Mouse (Mus musculus) MEL (cell line): ENCODE results near the gene Cacng2. TPM values are rescaled to one million over a fixed set of nuclear protein-coding genes. Genes with fewer than 3 reads are reported as not detected.
A peak's percentile ranks its signal among the peaks of the same experiment; 100 is the strongest.

Experiments used
- DNase-seq: peaks from one replicate; pipeline ENCODE4 v3.0.0; 2011; ENCODE audit warnings: low read depth, low spot score
- H3K27ac ChIP-seq: 2 replicates; pipeline ENCODE4 v1.5.1; 2012; ENCODE audit warnings: low read depth, mild to moderate bottlenecking, control low read depth, low read length, moderate library complexity; ENCODE audit not compliant: control insufficient read depth
- H3K27me3 ChIP-seq, 2 experiments: fragments of 150-350 bp in 1 of 2; sonication (generic) in 1 of 2; 2 replicates each; pipeline ENCODE4 v1.6.1; 2012; ENCODE audit warnings: low read length in 2 of 2, mild to moderate bottlenecking in 2 of 2, improper control_type of control experiment in 1 of 2, moderate library complexity in 1 of 2; ENCODE audit not compliant: insufficient read depth in 2 of 2, control insufficient read depth in 1 of 2
- H3K36me3 ChIP-seq, 2 experiments: 2 replicates each; pipeline ENCODE4 v1.6.1; 2012 to 2014; ENCODE audit warnings: low read length in 2 of 2, improper control_type of control experiment in 1 of 2, inconsistent platforms in 1 of 2, mild to moderate bottlenecking in 1 of 2; ENCODE audit not compliant: insufficient read depth in 2 of 2, control insufficient read depth in 1 of 2
- H3K4me1 ChIP-seq, 2 experiments: fragments of 150-350 bp in 1 of 2; sonication (generic) in 1 of 2; 2 replicates each; pipeline ENCODE4 v1.6.1; 2012; ENCODE audit warnings: low read length in 2 of 2, improper control_type of control experiment in 1 of 2, mild to moderate bottlenecking in 1 of 2; ENCODE audit not compliant: insufficient read depth in 2 of 2, control insufficient read depth in 1 of 2
- H3K4me3 ChIP-seq, 2 experiments: fragments of 150-350 bp in 1 of 2; sonication (generic) in 1 of 2; 2 replicates each; pipeline ENCODE4 v1.5.1; 2012; ENCODE audit warnings: low read depth in 2 of 2, low read length in 2 of 2, mild to moderate bottlenecking in 2 of 2, moderate library complexity in 2 of 2, control low read depth in 1 of 2, improper control_type of control experiment in 1 of 2; ENCODE audit not compliant: control insufficient read depth in 1 of 2, insufficient read depth in 1 of 2
- H3K79me2 ChIP-seq: 2 replicates; pipeline ENCODE4 v1.6.1; 2012; ENCODE audit warnings: mild to moderate bottlenecking, low read length, moderate library complexity; ENCODE audit not compliant: control insufficient read depth, poor library complexity, insufficient read depth
- H3K9ac ChIP-seq: 2 replicates; pipeline ENCODE4 v1.6.1; 2012; ENCODE audit warnings: low read depth, mild to moderate bottlenecking, control low read depth, low read length, moderate library complexity; ENCODE audit not compliant: control insufficient read depth, poor library complexity, severe bottlenecking
- H3K9me3 ChIP-seq: fragments of 150-350 bp; sonication (generic); replicated peaks from 2 replicates; pipeline ENCODE4 v1.6.1; 2012; ENCODE audit warnings: mild to moderate bottlenecking, low read length, improper control_type of control experiment, moderate library complexity; ENCODE audit not compliant: insufficient read depth
- CTCF ChIP-seq, 3 experiments: IDR thresholded peaks in 2 of 3; conservative IDR thresholded peaks in 1 of 3; 2 replicates each; pipeline ENCODE4 v1.5.1; 2011 to 2012; ENCODE audit warnings: low read length in 3 of 3, low read depth in 2 of 3, mild to moderate bottlenecking in 2 of 3, improper control_type of control experiment in 1 of 3, inconsistent platforms in 1 of 3, mixed read lengths in 1 of 3, moderate library complexity in 1 of 3; ENCODE audit not compliant: control insufficient read depth in 1 of 3, insufficient read depth in 1 of 3, poor library complexity in 1 of 3, severe bottlenecking in 1 of 3
- EP300 ChIP-seq, 2 experiments: IDR thresholded peaks; 2 replicates each; pipeline ENCODE4 v1.6.1; 2011; ENCODE audit warnings: improper control_type of control experiment in 2 of 2, low read length in 2 of 2, low read depth in 1 of 2, mild to moderate bottlenecking in 1 of 2
- ETS1 ChIP-seq: IDR thresholded peaks from 2 replicates; pipeline ENCODE4 v1.6.1; 2012; ENCODE audit warnings: low read depth, mild to moderate bottlenecking, inconsistent platforms, low read length, improper control_type of control experiment, moderate library complexity
- GABPA ChIP-seq: IDR thresholded peaks from 2 replicates; pipeline ENCODE4 v1.6.1; 2012; ENCODE audit warnings: low read depth, mild to moderate bottlenecking, inconsistent platforms, low read length, improper control_type of control experiment, moderate library complexity
- GATA1 ChIP-seq: IDR thresholded peaks from 2 replicates; pipeline ENCODE4 v1.6.1; 2011; ENCODE audit warnings: low read depth, low read length, improper control_type of control experiment
- MAFK ChIP-seq: IDR thresholded peaks from 2 replicates; pipeline ENCODE4 v1.6.1; 2011; ENCODE audit warnings: low read depth, mild to moderate bottlenecking, low read length, improper control_type of control experiment, borderline replicate concordance
- MXI1 ChIP-seq: IDR thresholded peaks from 2 replicates; pipeline ENCODE4 v1.6.1; 2011; ENCODE audit warnings: mild to moderate bottlenecking, low read depth, low read length, improper control_type of control experiment
- MYB ChIP-seq: IDR thresholded peaks from 2 replicates; pipeline ENCODE4 v1.6.1; 2011; ENCODE audit warnings: mild to moderate bottlenecking, low read depth, low read length, improper control_type of control experiment
- MYC ChIP-seq: IDR thresholded peaks from 2 replicates; pipeline ENCODE4 v1.6.1; 2011; ENCODE audit warnings: low read depth, mild to moderate bottlenecking, low read length, improper control_type of control experiment, moderate library complexity
- NRF1 ChIP-seq: IDR thresholded peaks from 2 replicates; pipeline ENCODE4 v1.6.1; 2014; ENCODE audit warnings: low read depth, mild to moderate bottlenecking, inconsistent platforms, low read length, improper control_type of control experiment, moderate library complexity; ENCODE audit not compliant: poor library complexity, insufficient read depth, severe bottlenecking
- POLR2A ChIP-seq, 2 experiments: IDR thresholded peaks; 2 replicates each; pipeline ENCODE4 v1.6.1; 2011 to 2012; ENCODE audit warnings: low read length in 2 of 2, mild to moderate bottlenecking in 2 of 2, control low read depth in 1 of 2, improper control_type of control experiment in 1 of 2, low read depth in 1 of 2, moderate library complexity in 1 of 2; ENCODE audit not compliant: control insufficient read depth in 1 of 2, insufficient read depth in 1 of 2, poor library complexity in 1 of 2
- POLR2AphosphoS2 ChIP-seq: IDR thresholded peaks from 2 replicates; pipeline ENCODE4 v1.6.1; 2011; ENCODE audit warnings: low read length, improper control_type of control experiment
- RAD21 ChIP-seq: IDR thresholded peaks from 2 replicates; pipeline ENCODE4 v1.6.1; 2011; ENCODE audit warnings: mild to moderate bottlenecking, low read depth, low read length, improper control_type of control experiment
- SMC3 ChIP-seq: IDR thresholded peaks from 2 replicates; pipeline ENCODE4 v1.6.1; 2011; ENCODE audit warnings: low read depth, low read length, improper control_type of control experiment
- TAL1 ChIP-seq: IDR thresholded peaks from 2 replicates; pipeline ENCODE4 v1.6.1; 2012; ENCODE audit warnings: mild to moderate bottlenecking, inconsistent platforms, low read length, moderate library complexity, mixed read lengths
- TBP ChIP-seq: IDR thresholded peaks from 2 replicates; pipeline ENCODE4 v1.8.0; 2011; ENCODE audit warnings: low read depth, low read length, improper control_type of control experiment
- TCF12 ChIP-seq: IDR thresholded peaks from 2 replicates; pipeline ENCODE4 v1.6.1; 2014; ENCODE audit warnings: low read depth, mild to moderate bottlenecking, inconsistent platforms, low read length, improper control_type of control experiment, moderate library complexity
- ZKSCAN1 ChIP-seq: IDR thresholded peaks from 2 replicates; pipeline ENCODE4 v1.6.1; 2012; ENCODE audit warnings: low read depth, mild to moderate bottlenecking, inconsistent platforms, low read length, improper control_type of control experiment, moderate library complexity
- ZNF384 ChIP-seq: IDR thresholded peaks from 2 replicates; pipeline ENCODE4 v1.6.1; 2012; ENCODE audit warnings: low read depth, mild to moderate bottlenecking, inconsistent platforms, low read length, improper control_type of control experiment
- polyA plus RNA-seq, 2 experiments: library from polyadenylated mRNA; stranded (reverse) in 1 of 2; unstranded in 1 of 2; fragments of >175 nt in 1 of 2; fragments of >200 nt in 1 of 2; gene quantifications; 2 replicates each; pipeline versions ENCODE4 v1.2.1 to v1.2.4; 2012; ENCODE audit warnings: low replicate concordance in 2 of 2, low read depth in 1 of 2; ENCODE audit not compliant: insufficient read length in 2 of 2, insufficient read depth in 1 of 2, missing spikeins in 1 of 2
- total RNA-seq: library from RNA; depleted of rRNA; stranded (reverse); fragments of 300-350 nt; gene quantifications from 2 replicates; pipeline ENCODE4 v1.2.3, GENCODE M21; 2012

Gene Cacng2
- total and polyA plus RNA-seq, 3 experiments, result not detected

- Histone ChIP-seq H3K9ac (no peak overlapping the region), H3K79me2 (peaks cover 24% of the 10 kb centered on the region), H3K27me3 (no peaks in the 10 kb centered on the region), H3K4me1 (peaks cover 0 to 14% of the 10 kb centered on the region in 2 experiments; a peak in 3 of 4 replicates), H3K9me3 (no peaks in the 10 kb centered on the region), H3K36me3 (peaks cover 23 to 39% of the 10 kb centered on the region in 2 experiments), H3K4me3 (no peak overlapping the region), H3K27ac (peak overlapping the region; percentile 10; the same call in 1 of the 2 replicates)
- DNase-seq, result peak; percentile 83
- peak in 1 of 3 experiments; percentile 10; a peak in 1 of 6 replicates for TF ChIP-seq CTCF (IDR thresholded peaks at IDR 0.05 in 2 of 3, conservative IDR thresholded peaks at IDR 0.05 in 1 of 3; ENCODE audit: control insufficient read depth in 1 of 3, insufficient read depth in 1 of 3, low read depth in 2 of 3, low read length in 3 of 3, poor library complexity in 1 of 3, severe bottlenecking in 1 of 3)
- TF ChIP-seq GATA1, result peak; percentile 37; the same call in 1 of the 2 replicates
- TF ChIP-seq MXI1, result peak; percentile 55; the same call in 1 of the 2 replicates
- TF ChIP-seq ZKSCAN1, result no peak
- peak; percentile 36; the same call in 1 of the 2 replicates for TF ChIP-seq TBP
- no peak for TF ChIP-seq NRF1
- TF ChIP-seq SMC3, result no peak
- peak; percentile 69 for TF ChIP-seq TAL1
- TF ChIP-seq MYC, result no peak
- peak; percentile 28 to 65; a peak in 3 of 4 replicates for TF ChIP-seq EP300 (IDR thresholded peaks at IDR 0.05; ENCODE audit: low read depth in 1 of 2, low read length in 2 of 2)
- TF ChIP-seq ZNF384, result no peak
- TF ChIP-seq RAD21, result no peak
- TF ChIP-seq POLR2A (IDR thresholded peaks at IDR 0.05; ENCODE audit: control insufficient read depth in 1 of 2, insufficient read depth in 1 of 2, low read depth in 1 of 2, low read length in 2 of 2, poor library complexity in 1 of 2), result peak in 1 of 2 experiments; percentile 33; a peak in 1 of 4 replicates
- TF ChIP-seq TCF12, result peak; percentile 77
- TF ChIP-seq MAFK, result peak; percentile 69; the same call in 1 of the 2 replicates
- peak; percentile 71 for TF ChIP-seq ETS1
- TF ChIP-seq, all 39 proteins: peak for 10
Observed at GRCm38 (mm10) chr15:77965117-77965528, 154.7 kb downstream of the Cacng2 start.

DNA sequence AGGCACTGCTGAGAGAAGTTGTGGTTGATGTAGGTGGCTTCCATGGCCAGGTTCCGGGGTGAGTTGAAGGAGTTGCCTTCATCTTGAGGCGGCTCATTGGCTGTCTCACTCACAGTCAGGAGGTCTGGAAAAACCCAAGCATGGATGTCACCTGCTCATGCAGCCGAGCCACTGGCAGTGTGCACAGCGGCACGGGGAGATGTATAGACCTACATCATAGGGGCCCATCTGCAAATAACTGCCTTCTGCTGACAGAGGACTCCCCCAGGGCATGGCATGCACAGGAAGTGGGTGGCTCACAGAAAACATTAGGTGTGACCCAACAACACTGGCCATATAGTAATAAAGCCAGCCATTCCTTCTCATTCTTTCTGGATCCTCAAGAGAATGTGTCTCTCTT, 157.4 kb downstream of the Cacng2 start:
- H3K79me2 ChIP-seq, result peaks cover 2% of the 10 kb centered on the region; the same call in 1 of the 2 replicates
- H3K4me3 ChIP-seq, result no peak overlapping the region
- DNase-seq, result no peak
- TF ChIP-seq POLR2AphosphoS2 (peak; percentile 75), MYC (no peak), MYB (no peak), CTCF (IDR thresholded peaks at IDR 0.05 in 2 of 3, conservative IDR thresholded peaks at IDR 0.05 in 1 of 3; ENCODE audit: control insufficient read depth in 1 of 3, insufficient read depth in 1 of 3, low read depth in 2 of 3, low read length in 3 of 3, poor library complexity in 1 of 3, severe bottlenecking in 1 of 3) (no peak), GABPA (no peak)
- H3K36me3 ChIP-seq, result peaks cover 15 to 33% of the 10 kb centered on the region in 2 experiments
- H3K9me3 ChIP-seq, result no peaks in the 10 kb centered on the region
- no peak overlapping the region for H3K27ac ChIP-seq
- no peak overlapping the region for H3K9ac ChIP-seq
- H3K27me3 ChIP-seq, result no peaks in the 10 kb centered on the region
- peaks cover 0 to 8% of the 10 kb centered on the region in 2 experiments; a peak in 3 of 4 replicates for H3K4me1 ChIP-seq
